Mouse (Mus musculus): ENCODE data around the gene Hbb-y.
"Not testable (repeated sequence)": the region's sequence is repeated elsewhere in the genome, so short reads cannot be mapped to it uniquely, and the experiment has no call there.

The Hbb-y gene

DNA sequence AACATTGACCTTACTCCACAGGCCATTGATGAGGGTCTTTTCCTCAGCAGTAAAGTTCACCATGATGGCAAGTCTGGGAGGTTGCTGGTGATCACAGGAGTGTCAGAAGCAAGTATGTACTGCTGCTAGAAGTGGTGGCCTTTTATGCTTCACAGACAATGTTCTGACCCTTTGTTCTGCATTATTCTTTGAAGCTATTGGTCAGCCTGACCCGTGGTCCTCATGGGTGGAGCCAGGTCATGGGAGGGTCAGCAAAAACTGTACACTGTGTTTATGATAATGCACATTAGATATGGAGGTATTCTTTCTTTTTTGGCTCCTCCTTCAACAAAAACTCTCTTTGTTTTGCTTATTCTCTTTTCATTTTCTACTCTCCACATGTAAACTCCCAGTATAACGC lies at the start of gene Hbb-y:
Hbb-y (minus strand) TSS at position 127 of the 400 bp plus-strand sequence.
- no peak for ATAC-seq (ENCODE audit: low TSS enrichment)

DNA sequence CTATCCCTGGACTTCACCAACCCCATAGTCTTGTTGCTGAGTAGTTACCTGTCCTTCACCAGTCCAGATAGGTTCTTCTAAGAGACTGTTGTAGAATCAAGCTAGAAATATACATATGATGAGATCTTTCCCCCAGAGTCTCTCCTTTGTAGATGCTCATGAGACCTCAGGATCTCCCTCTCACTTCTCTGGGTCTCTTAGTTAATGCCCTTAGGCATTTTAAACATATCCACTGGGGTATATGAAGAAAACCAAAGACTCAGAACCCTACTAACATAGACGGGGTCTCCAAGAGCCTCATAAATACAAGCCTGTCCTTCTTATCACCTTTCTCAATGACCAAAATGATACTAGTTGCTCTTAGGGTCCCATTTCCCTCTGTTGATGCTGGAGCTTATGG lies 41.4 kb upstream of the Hbb-y start, which contains the start of gene Olfr64:
Olfr64 (minus strand) TSS at position 101 of the 400 bp plus-strand sequence.
- no peak for ATAC-seq (ENCODE audit: low TSS enrichment)

DNA sequence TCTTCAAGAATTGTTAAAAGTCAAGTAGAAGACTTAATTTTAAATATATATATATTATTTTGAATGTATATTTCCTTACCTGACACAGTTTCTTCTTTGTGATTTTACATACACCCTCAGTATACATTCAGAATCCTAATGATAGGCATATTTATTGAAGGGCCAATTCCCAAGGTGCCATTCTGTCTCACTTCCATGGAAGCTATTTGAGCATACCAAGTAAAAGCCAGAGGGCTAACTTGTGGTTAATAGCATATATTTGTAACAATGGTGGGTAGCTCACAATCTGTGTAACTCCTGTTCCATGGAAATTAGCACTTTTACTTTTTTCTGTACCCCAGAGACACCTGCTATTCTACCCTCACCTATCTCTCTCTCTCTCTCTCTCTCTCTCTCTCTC lies 33.1 kb upstream of the Hbb-y start, which contains the start of gene Olfr66:
Olfr66 (minus strand) TSS at position 101 of the 400 bp plus-strand sequence.
- ATAC-seq (ENCODE audit: low TSS enrichment) = no peak

DNA sequence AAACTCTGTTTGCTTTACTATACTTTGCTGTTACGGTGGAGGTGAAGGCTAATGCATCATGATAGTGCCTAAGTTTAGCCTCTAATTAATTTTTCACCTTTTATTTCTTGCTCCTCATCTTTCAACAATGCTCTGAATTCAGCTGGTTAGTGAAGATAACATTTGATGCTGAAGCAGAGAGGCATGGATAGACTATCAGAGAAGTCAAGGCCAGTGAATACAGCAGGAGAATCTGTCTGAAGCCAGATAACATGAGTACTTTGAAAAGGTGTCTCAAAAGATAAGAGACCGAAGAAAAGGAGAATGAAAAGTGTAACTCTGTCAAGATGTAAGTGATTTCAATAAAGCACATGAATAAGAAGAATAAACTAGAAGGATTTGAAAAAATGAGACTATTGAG lies 24.1 kb upstream of the Hbb-y start:
- no peak for ATAC-seq (ENCODE audit: low TSS enrichment)

DNA sequence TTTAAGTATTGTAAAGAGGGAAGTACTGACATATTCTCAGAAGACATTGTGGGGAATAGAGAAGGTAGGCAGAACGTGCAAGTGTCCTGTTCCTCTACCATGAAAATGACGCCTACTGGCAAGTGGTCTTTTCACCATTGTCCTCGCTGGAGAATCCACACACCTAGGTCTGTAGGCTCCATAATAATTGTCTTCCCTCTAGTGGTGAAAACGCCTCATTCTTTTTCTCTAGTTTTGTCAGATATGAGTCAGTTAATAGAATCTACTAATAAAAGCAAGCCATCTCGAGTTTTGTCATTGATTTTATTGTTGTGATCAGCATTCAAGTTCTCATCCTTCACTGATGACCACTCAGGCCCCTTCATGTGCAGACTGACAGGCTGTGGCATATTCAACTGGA lies 21.4 kb upstream of the Hbb-y start:
- ATAC-seq (ENCODE audit: low TSS enrichment) = no peak

DNA sequence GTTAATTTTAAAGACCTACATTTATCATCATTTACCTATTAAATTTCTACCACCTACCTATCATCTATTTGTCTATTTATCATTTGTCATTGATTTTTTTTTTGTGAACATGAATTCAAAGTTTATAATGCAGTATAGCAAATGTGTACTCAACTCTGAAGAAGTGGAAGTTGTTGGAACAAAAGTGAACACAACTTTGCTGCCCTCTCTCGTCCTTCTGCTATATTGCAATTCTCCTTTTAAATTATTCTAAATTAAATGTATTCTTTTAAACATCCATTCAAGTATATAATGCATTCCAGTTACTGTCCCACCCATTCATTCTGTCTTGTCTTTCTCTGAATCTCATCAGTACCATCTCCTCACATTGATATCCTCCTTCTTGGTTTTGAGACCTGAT lies 20.0 kb upstream of the Hbb-y start:
- ATAC-seq (ENCODE audit: low TSS enrichment) = no peak

DNA sequence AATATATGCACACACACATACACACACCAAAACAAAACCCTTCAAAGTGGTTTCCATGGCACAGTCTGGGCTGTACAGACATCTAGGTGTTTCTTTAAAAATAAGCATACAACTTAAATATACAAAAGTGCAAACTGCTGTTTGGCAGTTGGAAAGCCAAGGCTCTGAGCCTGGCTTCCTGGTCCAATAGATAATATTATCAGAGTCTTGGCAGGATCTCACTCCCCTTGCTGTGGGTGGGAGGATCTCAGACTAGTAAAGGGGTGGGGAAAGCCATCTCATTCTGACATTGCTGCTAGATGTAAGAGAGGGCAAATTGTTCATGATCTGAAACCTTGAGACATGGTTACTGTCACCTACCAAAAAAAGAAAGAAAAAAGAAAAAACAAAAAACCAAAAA lies 17.7 kb upstream of the Hbb-y start:
- ATAC-seq (ENCODE audit: low TSS enrichment) = no peak

DNA sequence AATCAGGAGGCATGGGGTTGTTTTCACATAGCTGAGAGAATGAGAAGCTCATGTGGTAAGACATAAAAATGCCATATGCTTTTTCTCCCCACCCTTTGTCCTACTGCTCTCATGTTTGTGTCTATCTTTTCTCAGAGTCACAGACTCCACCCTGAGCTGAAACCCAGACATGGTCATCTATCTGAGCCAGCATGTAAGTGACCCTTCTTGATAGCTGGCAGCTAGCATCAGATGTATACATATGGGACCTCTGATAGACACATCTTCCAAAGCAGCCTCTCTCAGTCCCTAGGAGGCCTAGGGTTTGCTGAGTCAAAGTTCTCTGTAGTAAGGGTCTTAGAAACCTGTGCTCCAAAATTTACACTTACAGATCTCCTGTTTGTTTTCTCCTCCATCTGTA lies 12.7 kb upstream of the Hbb-y start:
- no peak for ATAC-seq (ENCODE audit: low TSS enrichment)

DNA sequence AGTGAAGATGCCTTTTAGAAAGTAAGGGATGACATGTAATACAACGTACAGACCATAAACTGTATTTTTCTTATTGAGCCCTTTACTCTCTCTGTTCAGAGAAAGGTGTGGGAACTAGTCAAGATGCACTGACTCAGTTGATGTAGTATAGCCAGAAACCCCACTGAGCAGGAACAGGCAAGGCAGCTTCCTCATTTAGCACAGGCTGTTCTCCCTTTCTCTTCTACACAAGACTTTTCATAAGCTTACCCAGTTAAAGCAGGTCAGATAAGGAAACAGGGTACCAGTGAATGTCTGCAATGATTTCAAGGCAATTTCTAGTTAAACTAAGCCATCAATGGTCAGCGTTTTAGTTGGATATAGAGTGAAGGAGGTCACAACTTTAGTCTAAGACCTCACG lies 8.5 kb upstream of the Hbb-y start:
- ATAC-seq (ENCODE audit: low TSS enrichment) = no peak

DNA sequence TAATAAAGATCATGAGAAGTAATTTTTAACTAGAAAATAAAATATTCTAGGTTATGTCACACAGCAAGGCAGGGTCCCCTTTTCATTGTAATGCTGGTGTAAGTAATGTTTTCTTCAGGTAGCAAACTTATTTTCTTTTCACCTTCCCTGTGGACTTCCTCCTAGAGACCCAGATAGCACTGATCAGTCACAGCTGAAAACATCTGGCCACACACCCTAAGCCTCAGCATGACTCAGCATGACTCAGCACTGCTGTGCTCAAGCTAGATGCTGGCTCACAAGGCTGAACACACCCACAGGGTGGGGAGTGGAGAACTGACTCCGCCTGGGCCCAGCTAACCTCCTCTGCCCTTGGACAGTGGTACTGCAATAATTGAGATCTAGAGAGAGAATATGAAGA lies 7.8 kb upstream of the Hbb-y start:
- ATAC-seq (ENCODE audit: low TSS enrichment) = no peak

DNA sequence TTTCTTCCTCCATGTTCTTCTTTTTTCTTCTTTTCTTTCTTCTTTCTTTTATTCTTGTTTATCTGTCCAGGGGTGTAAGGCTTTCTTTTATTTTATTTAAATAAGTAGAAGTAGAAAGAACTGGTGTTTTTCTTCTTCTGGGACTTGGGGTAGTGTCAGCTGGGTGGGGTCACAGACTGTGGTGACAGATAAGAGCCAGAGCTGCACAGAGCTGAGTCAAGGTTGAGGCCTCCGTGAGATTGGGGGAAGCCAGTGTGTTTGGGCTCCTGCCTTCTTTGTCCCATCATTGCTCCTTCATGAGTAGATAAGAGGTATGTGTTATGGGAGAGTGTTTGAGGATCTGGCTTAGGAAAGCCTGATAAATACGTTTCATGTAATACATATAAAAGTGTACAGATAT lies 6.1 kb upstream of the Hbb-y start:
- ATAC-seq (ENCODE audit: low TSS enrichment) = no peak

DNA sequence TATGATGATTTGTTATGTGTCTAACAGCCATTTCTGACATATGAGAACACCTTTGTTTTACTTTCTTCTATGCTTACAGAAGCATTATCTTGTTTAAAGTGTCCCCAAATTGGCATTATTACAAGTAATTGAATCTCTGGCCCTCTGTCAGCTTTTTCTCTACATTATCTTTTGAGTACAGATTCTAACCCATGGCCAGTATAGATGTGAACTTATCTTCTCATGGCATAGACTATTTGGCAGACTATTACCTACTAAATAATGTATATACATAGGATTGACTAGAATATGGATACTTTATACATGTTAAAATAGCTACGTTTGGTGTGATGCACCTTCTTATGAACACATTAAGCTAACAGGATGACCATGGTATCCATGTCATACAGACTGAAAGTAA lies 1.7 kb upstream of the Hbb-y start:
- ATAC-seq (ENCODE audit: low TSS enrichment) = no peak

DNA sequence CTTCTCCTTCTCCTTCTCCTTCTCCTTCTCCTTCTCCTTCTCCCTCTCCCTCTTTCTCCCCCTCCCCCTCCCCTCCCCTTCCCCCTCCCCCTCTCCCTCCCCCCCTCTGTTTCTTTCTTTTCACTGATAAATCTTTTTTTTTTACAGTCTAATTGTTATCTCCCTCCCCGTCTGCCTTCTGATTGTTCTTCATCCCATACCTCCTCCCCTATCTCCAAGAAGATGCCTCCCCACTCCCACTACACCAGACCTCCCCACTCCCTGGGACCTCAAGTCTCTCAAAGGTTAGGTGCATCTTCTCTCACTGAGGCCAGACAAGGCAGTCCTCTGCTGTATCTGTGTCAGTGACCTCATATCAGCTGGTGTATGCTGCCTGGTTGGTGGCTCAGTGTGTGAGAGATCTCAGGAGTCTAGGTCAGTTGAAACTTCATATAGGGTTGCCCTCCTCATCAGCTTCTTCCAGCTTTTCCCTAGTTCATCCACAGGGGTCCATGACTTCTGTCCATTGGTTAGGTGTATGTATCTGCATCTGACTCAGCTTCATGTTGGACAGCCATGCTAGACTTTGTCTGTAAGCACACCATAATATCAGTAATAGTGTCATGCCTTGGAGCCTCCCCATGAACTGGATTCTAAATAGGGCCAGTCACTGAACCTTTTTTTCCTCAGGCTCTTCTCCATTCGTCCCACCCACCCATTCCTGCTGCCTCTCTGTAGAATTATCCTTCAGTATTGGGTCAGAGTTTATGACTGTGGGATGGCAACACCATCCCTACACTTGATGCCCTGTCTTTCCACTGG lies 8.3 kb downstream of the Hbb-y start:
- ATAC-seq (ENCODE audit: low TSS enrichment) = no peak

DNA sequence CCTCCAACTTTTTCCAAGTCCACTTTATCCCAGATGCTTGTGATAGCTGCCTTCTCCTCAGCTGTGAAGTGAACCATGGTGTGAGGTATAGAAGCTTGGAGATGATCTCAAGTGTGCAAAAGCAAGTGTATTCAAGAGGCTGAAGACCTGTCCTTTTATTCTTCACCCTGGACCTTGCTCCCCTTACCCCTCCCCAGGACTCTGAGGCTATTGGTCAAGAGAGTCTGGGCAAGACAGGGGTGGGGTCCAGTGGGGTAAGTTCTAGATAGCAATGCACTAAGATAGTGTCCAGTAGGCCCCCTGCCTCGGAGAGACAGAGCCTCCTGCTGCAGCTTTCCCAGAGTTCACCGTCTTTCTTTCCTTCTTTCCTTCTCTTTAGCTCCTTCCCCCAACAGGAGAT lies 10.0 kb downstream of the Hbb-y start, which contains the start of gene Hbb-bh1:
Hbb-bh1 (minus strand) TSS at position 131 of the 400 bp plus-strand sequence.
- no peak for ATAC-seq (ENCODE audit: low TSS enrichment)

DNA sequence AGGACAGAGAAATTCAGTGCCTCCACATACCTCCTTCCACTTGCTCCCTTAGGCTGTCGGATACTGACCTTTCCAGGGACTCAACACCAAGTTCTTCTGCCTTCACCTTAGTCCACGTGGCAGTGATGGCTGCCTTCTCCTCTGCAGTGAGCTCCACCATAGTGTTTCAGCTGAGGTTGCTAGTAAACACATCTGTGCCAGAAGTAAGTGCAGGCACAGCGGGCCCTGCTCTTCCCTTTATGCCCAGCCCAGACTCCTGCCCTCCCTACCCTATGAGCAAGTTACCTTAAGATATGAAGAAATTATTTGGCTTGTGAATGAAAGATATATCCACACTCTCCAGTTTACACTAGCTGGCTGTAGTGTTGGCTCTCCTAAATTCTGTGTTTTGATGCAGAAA lies 12.7 kb downstream of the Hbb-y start, which contains the start of gene Hbb-bh2:
Hbb-bh2 (minus strand) TSS at position 253 of the 400 bp plus-strand sequence.
- ATAC-seq (ENCODE audit: low TSS enrichment) = no peak

DNA sequence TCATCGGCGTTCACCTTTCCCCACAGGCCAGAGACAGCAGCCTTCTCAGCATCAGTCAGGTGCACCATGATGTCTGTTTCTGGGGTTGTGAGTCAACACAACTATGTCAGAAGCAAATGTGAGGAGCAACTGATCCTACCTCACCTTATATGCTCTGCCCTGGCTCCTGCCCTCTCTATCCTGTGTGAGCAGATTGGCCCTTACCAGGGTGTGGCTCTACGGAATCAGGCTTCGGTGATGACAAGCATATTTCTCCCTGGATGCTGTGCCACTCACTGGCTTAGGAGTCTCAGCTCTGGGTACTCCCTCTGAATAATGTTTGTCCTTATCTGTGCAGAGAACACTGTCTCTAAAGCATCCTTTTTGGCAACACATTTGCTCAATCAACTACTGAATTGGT lies 25.2 kb downstream of the Hbb-y start, which contains the start of gene Hbb-bs:
Hbb-bs (minus strand) TSS at position 289 of the 400 bp plus-strand sequence.
- ATAC-seq (ENCODE audit: low TSS enrichment) = no peak

DNA sequence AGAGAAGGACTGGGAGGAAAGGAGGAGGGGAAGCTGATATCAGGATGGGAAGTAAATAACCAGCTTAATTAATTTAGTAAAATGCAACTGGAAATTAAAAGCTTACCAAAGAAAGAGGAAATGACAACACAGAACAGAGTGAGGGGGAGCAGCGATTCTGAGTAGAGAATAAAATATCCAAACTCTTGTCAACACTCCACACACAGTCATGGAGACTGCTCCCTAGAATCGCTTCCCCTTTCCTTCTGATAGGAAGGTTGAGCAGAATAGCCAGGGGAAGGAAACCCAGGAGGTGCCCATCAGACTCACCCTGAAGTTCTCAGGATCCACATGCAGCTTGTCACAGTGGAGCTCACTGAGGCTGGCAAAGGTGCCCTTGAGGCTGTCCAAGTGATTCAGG lies 25.9 kb downstream of the Hbb-y start:
- ATAC-seq (ENCODE audit: low TSS enrichment) = not testable (repeated sequence)

DNA sequence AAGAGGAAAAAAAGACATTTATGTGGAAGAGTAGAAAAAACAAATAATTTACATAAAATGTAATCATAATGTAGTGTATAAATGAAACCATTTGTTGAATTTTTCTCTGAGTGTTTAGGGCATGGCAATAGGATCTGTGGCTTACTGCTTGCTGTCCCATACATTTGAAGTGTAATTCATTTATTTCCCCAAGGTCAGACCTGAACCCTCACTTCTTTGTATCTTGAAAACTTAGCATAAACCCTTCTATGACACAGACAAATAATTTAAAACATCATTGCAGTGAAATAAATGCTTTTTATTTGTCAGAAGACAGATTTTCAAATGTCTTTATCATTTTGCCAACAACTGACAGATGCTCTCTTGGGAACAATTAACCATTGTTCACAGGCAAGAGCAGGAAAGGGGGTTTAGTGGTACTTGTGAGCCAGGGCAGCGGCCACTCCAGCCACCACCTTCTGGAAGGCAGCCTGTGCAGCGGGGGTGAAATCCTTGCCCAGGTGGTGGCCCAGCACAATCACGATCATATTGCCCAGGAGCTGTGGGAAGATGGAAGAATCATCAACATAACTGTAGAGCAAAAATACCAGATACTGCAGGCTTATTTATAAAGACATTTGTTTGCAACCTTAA lies 26.6 kb downstream of the Hbb-y start:
- ATAC-seq (ENCODE audit: low TSS enrichment) = no peak

DNA sequence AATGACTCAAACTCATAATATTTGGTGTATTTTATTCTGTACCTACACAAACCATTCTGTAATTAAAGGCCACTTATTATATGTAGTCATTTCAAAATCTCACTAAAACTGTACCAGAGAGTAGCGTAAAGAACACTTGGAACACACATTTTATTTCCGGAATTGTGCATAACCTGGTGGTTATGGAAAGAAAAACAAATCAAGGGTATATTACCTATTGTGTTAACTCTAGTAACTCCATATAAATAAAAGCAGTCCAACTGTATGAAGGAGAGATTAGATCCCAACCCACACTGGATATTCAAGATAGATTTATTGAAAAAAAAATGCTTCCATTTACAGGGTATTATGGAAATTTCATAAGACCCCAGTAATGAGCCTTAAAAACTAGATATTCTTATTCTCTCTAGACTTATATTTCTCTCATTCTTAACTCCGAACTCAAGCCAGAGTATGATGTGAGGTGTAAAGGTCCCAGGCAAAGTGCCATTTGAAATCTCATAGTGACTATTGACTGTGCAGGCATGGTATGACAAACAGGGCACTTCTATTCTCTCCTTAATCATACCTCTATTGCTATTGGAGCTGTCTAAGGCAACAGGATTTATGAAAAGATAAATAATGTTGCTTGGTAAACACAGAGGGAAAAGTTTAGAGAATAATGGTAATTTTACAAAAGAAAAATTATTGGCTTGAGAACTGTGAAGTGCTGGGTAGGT lies 27.3 kb downstream of the Hbb-y start:
- no peak for ATAC-seq (ENCODE audit: low TSS enrichment)

DNA sequence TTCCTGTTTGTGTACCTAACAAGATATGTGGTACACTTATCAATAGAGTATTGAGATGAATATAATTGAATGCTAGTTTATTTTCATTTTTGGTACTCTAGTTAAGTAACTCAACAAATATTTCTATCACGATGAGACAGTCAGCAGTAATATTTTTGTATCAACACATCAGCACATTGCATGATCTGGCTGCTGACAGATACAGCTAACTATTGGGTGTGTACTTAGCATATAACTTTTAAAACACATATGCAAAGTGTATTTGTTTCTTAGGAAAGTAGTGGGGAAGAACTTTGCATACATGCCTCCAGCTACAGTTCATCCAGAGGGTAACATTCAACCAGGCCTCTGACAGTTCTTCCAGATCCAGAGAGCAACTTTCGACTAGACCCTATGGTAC lies 28.4 kb downstream of the Hbb-y start:
- no peak for ATAC-seq (ENCODE audit: low TSS enrichment)

DNA sequence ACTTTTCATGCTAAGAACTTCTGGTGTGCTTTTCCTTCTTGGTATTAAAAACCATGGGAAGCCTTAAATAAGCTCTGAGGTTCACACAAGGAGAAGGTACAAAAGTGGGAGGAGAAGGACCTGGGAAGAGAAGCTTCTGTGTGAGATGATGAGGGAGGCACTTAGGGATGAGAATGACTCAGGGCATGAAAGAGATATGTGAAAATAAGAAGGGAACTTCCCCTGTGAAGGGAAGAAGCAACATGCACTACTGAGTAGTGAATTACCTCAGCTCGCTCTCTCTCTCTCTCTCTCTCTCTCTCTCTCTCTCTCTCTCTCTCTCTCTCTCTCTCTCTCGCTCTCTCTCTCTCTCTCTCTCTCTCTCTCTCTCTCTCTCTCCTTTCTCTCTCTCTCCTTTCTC lies 37.9 kb downstream of the Hbb-y start:
- ATAC-seq (ENCODE audit: low TSS enrichment) = peak; percentile 65; the same call in 1 of the 2 replicates

DNA sequence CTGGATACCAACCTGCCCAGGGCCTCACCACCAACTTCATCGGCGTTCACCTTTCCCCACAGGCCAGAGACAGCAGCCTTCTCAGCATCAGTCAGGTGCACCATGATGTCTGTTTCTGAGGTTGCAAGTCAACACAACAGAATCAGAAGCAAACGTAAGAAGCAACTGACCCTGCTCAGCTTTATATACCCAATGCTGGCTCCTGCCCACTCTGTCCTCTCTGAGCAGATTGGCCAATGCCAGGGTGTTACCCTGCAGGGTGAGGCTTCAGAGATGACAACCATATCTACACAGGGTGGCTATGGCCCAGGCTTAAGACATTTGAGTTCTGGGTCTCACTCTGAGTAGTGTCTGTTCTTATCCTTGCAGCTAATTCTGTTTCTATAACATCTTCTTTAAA lies 39.2 kb downstream of the Hbb-y start, which contains the start of gene Hbb-bt:
Hbb-bt (minus strand) TSS at position 231 of the 400 bp plus-strand sequence.
- ATAC-seq (ENCODE audit: low TSS enrichment) = no peak
